Mouse (Mus musculus) E14TG2a.4 (cell line): ENCODE measurements around the gene Alpk1.

ENCODE experiments used
- CTCF ChIP-seq: conservative IDR thresholded peaks from 2 replicates; pipeline ENCODE4 v1.5.1; 2014; ENCODE audit warnings: low read length
- POU5F1 ChIP-seq: IDR thresholded peaks from 2 replicates; pipeline ENCODE4 v1.6.1; 2014; ENCODE audit warnings: low read length, borderline replicate concordance

DNA sequence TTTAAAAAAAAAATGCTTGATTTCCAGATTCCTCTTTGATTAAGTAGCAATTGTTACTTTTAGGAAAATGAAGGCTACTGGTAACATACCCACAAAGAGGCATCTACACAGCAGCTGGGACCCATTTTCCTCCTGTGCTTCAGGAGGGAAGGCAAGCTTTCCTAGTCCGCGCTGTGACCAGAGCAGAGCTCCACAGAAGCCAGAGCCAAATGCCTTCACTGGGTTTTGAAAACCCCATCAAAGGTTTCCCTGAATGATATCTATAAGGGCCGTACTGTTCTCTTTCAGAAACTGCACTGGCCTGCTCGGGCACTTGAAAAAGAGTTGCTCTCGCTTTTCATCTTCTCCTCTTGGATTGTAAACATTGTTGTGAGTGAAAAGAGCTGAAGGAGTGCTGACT is 60.7 kb downstream of the Alpk1 start:
- TF ChIP-seq CTCF (no peak), POU5F1 (no peak)
